Mouse (Mus musculus) liver, postnatal 0 days (tissue): ENCODE results near the gene Opa3. TPM values are rescaled to one million over a fixed set of nuclear protein-coding genes. Genes with fewer than 3 reads are reported as not detected.

Source experiments
- ATAC-seq: fragments of 200-750 bp; cut with Nextera tagmentation; 2 replicates; pipeline ENCODE4 v1.8.0; 2017; ENCODE audit warnings: mild to moderate bottlenecking, moderate library complexity
- DNase-seq: peaks from one replicate; pipeline ENCODE4 v3.0.0-alpha.2; 2016
- H3K27ac ChIP-seq: fragments of 300-500 bp; sonication (generic); 2 replicates; pipeline ENCODE4 v1.5.1; 2014; ENCODE audit warnings: antibody characterized with exemption, moderate library complexity, mild to moderate bottlenecking, low read depth
- H3K27me3 ChIP-seq: fragments of 300-500 bp; sonication (generic); 2 replicates; pipeline ENCODE4 v1.6.1; 2014; ENCODE audit warnings: low read length, control low read depth, mixed read lengths; ENCODE audit not compliant: insufficient read depth
- H3K36me3 ChIP-seq: fragments of 300-500 bp; sonication (generic); replicated peaks from 2 replicates; pipeline ENCODE4 v1.6.1; 2014; ENCODE audit warnings: mild to moderate bottlenecking, control low read depth, low read length, moderate library complexity, mixed read lengths; ENCODE audit not compliant: insufficient read depth
- H3K4me1 ChIP-seq: fragments of 300-500 bp; sonication (generic); 2 replicates; pipeline ENCODE4 v1.6.1; 2014; ENCODE audit warnings: antibody characterized with exemption, mild to moderate bottlenecking, control low read depth; ENCODE audit not compliant: insufficient read depth
- H3K4me2 ChIP-seq: fragments of 300-500 bp; sonication (generic); 2 replicates; pipeline ENCODE4 v1.6.1; 2014; ENCODE audit warnings: low read depth, mild to moderate bottlenecking, low read length, moderate library complexity, mixed read lengths
- H3K4me3 ChIP-seq: fragments of 300-500 bp; sonication (generic); 2 replicates; pipeline ENCODE4 v1.5.1; 2014; ENCODE audit warnings: low read depth, low read length
- H3K9ac ChIP-seq: fragments of 300-500 bp; sonication (generic); replicated peaks from 2 replicates; pipeline ENCODE4 v1.6.1; 2014; ENCODE audit warnings: mild to moderate bottlenecking, moderate library complexity
- H3K9me3 ChIP-seq: fragments of 300-500 bp; sonication (generic); 2 replicates; pipeline ENCODE4 v1.6.1; 2016; ENCODE audit warnings: mild to moderate bottlenecking, control low read depth, low read length, mixed read lengths
- CTCF ChIP-seq: sonication (generic); IDR thresholded peaks from 2 replicates; pipeline ENCODE4 v1.5.1; 2016; ENCODE audit warnings: antibody characterized with exemption, low read depth
- EP300 ChIP-seq: IDR thresholded peaks from 2 replicates; pipeline ENCODE4 v1.6.1; 2016; ENCODE audit warnings: antibody characterized with exemption, low read depth, mild to moderate bottlenecking
- WGBS: fragments of 180-500 bp; shearing (Covaris S2); extraction: QIAGEN DNeasy Blood & Tissue Kit; methylation state at CpG from one replicate; pipeline ENCODE4 v1.1.7; 2014; ENCODE audit not compliant: insufficient replicate concordance; 5-methylcytosine and 5-hydroxymethylcytosine counted together
- polyA plus RNA-seq: library from polyadenylated mRNA; unstranded; fragments of >200 nt; fragmentation: Nextera tagmentation; extraction: Ambion mirVana; gene quantifications from 2 replicates; pipeline ENCODE4 v1.2.1, GENCODE M21; 2015

Opa3 gene
- polyA plus RNA-seq, 1 experiment from 2014 or later: 9.7 TPM

GRCm38 (mm10) chr7:19268993-19269681, 41.0 kb downstream of the Opa3 start:
- no peak for ATAC-seq
- H3K36me3 ChIP-seq: peaks cover 11% of the 10 kb centered on the region
- TF ChIP-seq CTCF: no peak
- TF ChIP-seq EP300: no peak
- H3K4me2 ChIP-seq: peak overlapping the region; percentile 99
- peak overlapping the region; percentile 94 for H3K27ac ChIP-seq
- H3K9ac ChIP-seq: peak overlapping the region; percentile 90
- H3K4me1 ChIP-seq: peaks cover 52% of the 10 kb centered on the region
- H3K9me3 ChIP-seq: no peaks in the 10 kb centered on the region
- WGBS: 23% methylated on average over 10 of the region's 10 CpGs
- DNase-seq: no peak
- H3K4me3 ChIP-seq: peak overlapping the region; percentile 96
- H3K27me3 ChIP-seq: no peaks in the 10 kb centered on the region

DNA sequence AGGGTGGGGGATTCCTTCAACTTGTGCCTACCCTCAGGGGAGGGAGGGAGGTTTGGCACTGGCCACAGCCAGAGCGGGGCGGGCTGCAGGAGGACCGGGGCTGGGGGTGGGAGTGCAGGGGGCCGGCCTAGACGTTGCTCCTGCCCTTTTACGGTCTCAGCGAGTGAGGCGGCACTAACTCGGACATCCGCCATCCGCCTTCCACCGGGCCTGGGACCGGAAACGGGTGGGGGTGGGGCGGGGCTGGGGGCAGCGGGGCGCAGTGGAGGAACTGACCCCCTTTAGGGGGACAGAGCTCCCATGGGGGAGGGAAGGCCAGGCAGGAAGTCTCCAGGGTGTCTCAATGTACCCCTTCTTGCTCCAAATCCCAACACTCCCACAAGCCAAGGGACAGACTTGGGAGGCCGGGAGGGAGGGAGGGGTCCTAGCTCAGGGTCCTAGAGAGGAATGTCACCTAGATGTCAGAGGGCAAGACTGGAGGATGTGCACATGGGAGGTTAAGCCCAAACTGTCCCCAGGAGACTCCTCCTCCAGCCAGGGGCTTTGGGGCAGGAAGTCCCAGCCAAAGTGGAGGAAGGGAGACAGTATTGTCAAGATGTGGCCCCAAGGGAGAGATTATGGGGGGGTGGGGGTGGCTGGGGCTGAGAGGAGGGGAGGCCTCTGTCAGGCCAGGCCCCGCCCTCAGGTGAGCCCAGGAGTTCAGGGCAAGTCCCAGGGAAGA, 41.7 kb downstream of the Opa3 start:
- Histone ChIP-seq H3K4me3 (peak overlapping the region; percentile 96), H3K9me3 (no peaks in the 10 kb centered on the region), H3K27me3 (no peaks in the 10 kb centered on the region), H3K4me2 (peak overlapping the region; percentile 99), H3K4me1 (peaks cover 45% of the 10 kb centered on the region), H3K27ac (peak overlapping the region; percentile 94), H3K36me3 (peaks cover 3% of the 10 kb centered on the region), H3K9ac (peak overlapping the region; percentile 90)
- WGBS: 9% methylated on average over 19 of the region's 19 CpGs
- ATAC-seq: peak; percentile 20
- peak; percentile 77 for DNase-seq
- TF ChIP-seq CTCF (no peak), EP300 (no peak)

DNA sequence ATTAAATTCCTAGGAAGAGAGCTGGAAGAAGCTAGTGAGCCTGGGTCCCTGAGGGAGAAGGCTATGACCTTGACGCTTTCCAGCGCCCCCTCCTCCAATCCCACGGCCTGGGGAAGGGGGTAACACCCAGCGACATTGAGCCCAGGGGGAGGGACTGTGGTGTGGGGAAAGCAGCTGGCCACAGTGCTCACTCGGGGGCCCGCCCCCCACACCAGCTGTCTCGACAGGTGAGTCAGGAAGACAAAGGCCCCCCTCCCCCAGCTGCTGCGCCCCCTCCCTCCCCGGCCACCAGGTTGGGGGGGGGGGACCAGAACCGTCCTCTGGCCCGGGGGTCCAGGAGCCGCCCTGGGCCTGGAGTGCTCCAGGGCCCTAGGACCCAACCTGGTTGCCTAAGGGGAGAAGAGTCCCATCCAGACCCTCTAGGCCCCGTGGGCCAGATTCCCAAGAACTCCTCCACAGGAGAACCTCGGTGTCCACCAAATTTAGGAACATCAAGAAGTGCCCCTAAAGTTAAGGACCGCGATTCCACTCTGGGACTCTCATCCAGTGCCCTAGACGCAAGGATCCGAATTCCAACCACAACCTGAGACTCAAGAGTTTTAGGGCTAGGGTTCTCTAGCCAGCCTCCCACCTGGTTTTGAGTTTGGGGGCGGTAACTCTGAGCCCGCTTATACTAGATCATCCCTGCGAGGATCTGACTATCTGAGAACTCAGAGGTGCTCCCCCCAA, 42.5 kb downstream of the Opa3 start:
- ATAC-seq: no peak
- peak overlapping the region; percentile 99 for H3K4me2 ChIP-seq
- H3K9ac ChIP-seq: peak overlapping the region; percentile 90
- H3K4me3 ChIP-seq: peak overlapping the region; percentile 96
- H3K27me3 ChIP-seq: no peaks in the 10 kb centered on the region
- 0 out of 2 replicates have a peak, but pooled peaks cover under 1% of the 10 kb centered on the region for H3K36me3 ChIP-seq
- peak overlapping the region; percentile 94 for H3K27ac ChIP-seq
- peak; percentile 55 for DNase-seq
- H3K9me3 ChIP-seq: no peaks in the 10 kb centered on the region
- WGBS: 2% methylated on average over 18 of the region's 21 CpGs
- peaks cover 38% of the 10 kb centered on the region for H3K4me1 ChIP-seq
- TF ChIP-seq CTCF (no peak), EP300 (no peak)

DNA sequence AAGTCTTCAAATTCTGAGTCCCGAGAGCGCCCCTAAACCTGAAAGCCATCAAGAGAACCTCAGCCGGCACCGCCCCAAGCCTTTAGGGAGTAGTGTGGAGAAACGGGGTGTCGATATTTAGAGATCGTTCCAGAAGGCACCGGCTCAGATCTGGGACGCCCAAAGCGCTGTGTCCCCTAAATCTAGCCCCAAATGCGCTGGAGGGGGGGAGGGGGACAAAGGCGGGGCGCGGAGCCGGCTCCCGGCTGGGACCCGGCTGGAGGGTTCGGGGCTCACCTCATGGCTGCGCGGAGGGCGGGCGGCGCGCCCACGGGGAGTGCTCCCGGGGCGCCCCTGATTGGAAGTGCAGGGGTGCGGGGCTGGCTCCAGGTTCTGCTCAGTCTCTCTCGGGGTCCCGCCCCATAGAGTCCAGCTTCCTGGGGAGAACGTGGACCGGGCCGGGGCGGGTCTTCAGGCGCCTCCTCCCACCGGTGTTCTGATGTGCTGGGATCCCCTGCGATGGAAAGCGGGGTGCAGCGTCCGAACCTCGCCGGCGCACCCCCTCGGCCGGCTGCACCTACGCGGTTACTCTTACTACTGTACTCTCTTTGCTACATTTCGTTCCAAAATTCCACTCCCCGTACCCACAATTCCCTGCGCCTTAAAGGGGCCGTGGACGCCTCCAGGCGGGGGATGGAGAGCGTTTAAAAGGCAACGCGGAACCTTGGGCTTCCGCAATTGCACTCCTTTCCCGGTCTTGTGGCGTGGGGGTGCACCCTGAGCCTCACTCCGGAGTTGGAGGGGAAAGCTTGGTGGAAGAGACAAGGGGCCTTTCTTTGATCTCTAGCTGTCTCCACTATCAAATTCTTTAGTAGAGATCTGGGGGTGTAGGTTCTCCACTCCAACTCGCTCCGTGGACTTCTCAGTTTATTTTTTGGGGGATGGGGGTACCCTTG, 43.4 kb downstream of the Opa3 start, which contains the start of gene Vasp:
TSS of gene Vasp (minus strand) at position 580 of the 935 bp plus-strand sequence.
- DNase-seq (peak; percentile 87), ATAC-seq (peak; percentile 76)
- Histone ChIP-seq H3K4me1 (peaks cover 29% of the 10 kb centered on the region), H3K4me2 (peak within 1 kb of the TSS; percentile 99), H3K4me3 (peak within 1 kb of the TSS; percentile 96), H3K36me3 (no peaks in the 10 kb centered on the region), H3K9me3 (no peaks in the 10 kb centered on the region), H3K9ac (peak within 1 kb of the TSS; percentile 90), H3K27ac (peak within 1 kb of the TSS; percentile 94), H3K27me3 (no peaks in the 10 kb centered on the region)
- peak; percentile 27 for TF ChIP-seq CTCF
- no peak; the same call in 1 of the 2 replicates for TF ChIP-seq EP300
- WGBS: 2% methylated on average over 59 of the region's 62 CpGs

DNA sequence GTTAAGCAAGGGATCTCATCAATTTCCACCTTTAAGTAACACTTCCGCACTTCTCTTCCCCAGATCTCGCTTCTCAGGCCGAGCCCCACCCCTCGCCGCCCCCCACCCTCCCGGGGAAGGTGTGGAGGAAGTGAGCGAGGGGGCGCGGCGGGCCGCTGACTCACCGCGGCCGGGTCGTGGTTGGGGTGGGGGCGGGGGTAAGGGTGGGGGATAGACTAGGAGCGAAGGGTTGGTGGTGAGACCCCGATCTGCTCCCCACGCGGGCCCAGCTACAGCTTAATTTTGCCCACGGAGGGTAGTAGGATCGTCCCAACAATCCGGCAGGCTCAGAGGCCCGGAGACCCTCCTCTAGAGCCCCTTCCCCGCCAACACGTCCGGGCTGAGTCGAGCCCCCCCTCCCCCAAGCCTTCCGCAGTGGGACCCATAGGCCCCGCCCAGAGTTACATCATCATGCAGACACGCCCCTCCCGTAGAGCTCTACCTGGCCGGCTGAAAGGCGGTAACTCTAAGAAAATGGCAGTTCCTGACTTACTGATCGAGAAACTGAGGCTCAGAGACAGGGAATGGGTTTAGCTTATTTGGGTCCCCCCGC, 44.1 kb downstream of the Opa3 start:
- Histone ChIP-seq H3K4me1 (peaks cover 23% of the 10 kb centered on the region), H3K9ac (peak overlapping the region; percentile 90), H3K4me2 (peak overlapping the region; percentile 99), H3K4me3 (peak overlapping the region; percentile 96), H3K27ac (peak overlapping the region; percentile 94), H3K9me3 (no peaks in the 10 kb centered on the region), H3K27me3 (no peaks in the 10 kb centered on the region), H3K36me3 (no peaks in the 10 kb centered on the region)
- ATAC-seq (peak; percentile 70), DNase-seq (peak; percentile 87)
- TF ChIP-seq CTCF (no peak), EP300 (no peak)
- under 1% methylated on average over 36 of the region's 36 CpGs for WGBS
